Mouse (Mus musculus): ENCODE measurements at regions not wholly inside any gene's neighbourhood (a gene's known extent, or its start where the extent isn't known, plus 50 kb on each side); places are given as distances from the start of the nearest gene placed in this dataset.

GRCm38 (mm10) chr9:6108093-6108492 lies 60.3 kb upstream of the Pdgfd start:
- Histone ChIP-seq H3K4me3 (ENCODE audit: control insufficient read depth in 1 of 2, insufficient read depth in 1 of 2, low read depth in 2 of 2, low read length in 2 of 2) (no peak overlapping the region), H3K9me3 (replicated peaks; ENCODE audit: insufficient read depth, low read length) (no peaks in the 10 kb centered on the region), H3K4me1 (ENCODE audit: control insufficient read depth in 1 of 2, insufficient read depth in 2 of 2, low read length in 2 of 2) (no peaks in the 10 kb centered on the region), H3K27ac (ENCODE audit: control insufficient read depth, low read depth, low read length) (no peak overlapping the region), H3K79me2 (ENCODE audit: control insufficient read depth, insufficient read depth, low read length, poor library complexity) (no peaks in the 10 kb centered on the region), H3K36me3 (ENCODE audit: control insufficient read depth in 1 of 2, insufficient read depth in 2 of 2, low read length in 2 of 2) (no peaks in the 10 kb centered on the region), H3K27me3 (ENCODE audit: control insufficient read depth in 1 of 2, insufficient read depth in 2 of 2, low read length in 2 of 2) (no peaks in the 10 kb centered on the region), H3K9ac (ENCODE audit: control insufficient read depth, low read depth, low read length, poor library complexity, severe bottlenecking) (no peak overlapping the region)
- TF ChIP-seq TCF12 (IDR thresholded peaks at IDR 0.05; ENCODE audit: low read depth, low read length) (no peak), UBTF (IDR thresholded peaks at IDR 0.05; ENCODE audit: borderline replicate concordance, insufficient read depth, low read depth, low read length) (no peak), USF1 (IDR thresholded peaks at IDR 0.05; ENCODE audit: low read depth, low read length) (no peak), TBP (IDR thresholded peaks at IDR 0.05; ENCODE audit: low read depth, low read length) (no peak)
- DNase-seq (ENCODE audit: low read depth, low spot score) = no peak
